Mouse (Mus musculus) left cerebral cortex, postnatal 36 days (tissue): Measurements from ENCODE around the gene Ccdc180. TPM values are rescaled to one million over a fixed set of nuclear protein-coding genes. Genes with fewer than 3 reads are reported as not detected.

Experiments
- DNase-seq, 2 experiments: peaks; one replicate each; pipeline ENCODE4 v3.0.0; 2021 to 2022; ENCODE audit warnings: low spot score in 2 of 2, mixed read lengths in 1 of 2
- intact Hi-C: fragments of 180-260 bp; cut with DNase I; formaldehyde crosslinking; loops from one replicate; pipeline ENCODE4 v1.15.1; 2025
- total RNA-seq, 2 experiments: library from RNA; stranded (reverse); gene quantifications; 2 replicates each; pipeline ENCODE4 v1.2.3; 2021

The Ccdc180 gene
- total RNA-seq: under 1 TPM; 0.12 to 0.14 TPM

DNA sequence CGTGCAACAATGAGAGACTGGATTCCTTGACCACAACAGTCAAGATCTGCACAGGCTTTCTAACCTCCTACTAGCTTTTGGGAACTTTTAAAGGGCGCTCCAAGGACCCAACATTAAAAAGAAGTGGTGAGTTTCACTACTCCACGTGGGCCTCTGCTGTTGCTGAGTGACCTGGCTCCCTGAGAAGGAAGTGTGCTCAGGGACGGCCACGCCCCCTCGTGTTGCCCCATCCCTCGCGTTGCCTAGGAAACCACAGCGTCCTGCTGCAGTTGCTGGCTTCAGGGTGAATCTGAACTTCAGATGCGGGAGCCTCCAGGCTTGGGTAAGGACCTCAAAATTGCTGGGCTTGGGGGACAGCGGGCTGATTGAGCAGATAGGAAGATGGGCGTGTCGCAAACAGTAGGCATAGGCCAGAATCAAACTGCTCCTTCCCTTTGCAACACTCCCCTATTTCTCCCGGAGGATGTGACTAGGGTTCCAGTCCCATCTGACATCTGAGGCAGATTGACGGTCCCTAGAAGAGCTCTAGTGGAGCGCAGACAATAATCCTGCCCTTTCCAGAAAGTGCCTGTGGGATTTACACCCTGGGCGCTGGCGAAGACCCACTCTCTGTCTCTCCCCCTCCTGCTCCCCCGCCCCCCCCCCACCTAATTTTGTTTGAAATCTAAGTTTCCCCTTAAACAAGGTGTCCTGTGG is at the start of gene Ccdc180:
Ccdc180 (plus strand) TSS at position 238 of the 696 bp plus-strand sequence.
- intact Hi-C loops: no loop called here
- peak in 1 of 2 experiments; percentile 17 for DNase-seq

DNA sequence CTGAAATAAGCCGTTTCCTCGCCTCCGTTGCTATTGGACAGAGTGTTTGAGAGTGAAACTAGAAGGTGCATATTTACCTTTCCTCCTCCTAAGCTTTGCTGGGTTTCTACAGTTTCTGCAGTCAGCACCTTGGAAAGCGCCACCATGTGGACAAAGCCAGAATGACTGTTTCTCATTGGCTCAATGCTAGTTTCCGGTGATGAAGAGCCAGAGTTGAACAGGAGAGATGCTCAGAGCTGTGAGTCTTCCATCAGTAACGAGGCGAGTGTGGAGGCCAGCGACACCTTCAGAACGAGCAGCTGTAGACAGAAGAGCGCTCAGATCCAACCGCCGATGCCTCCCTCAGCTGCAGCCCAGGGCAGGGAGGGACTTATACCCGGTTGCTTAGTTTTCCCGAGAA is 45.7 kb upstream of the Ccdc180 start:
- intact Hi-C loops: no loop called here
- peak in 1 of 2 experiments; percentile 34 for DNase-seq

DNA sequence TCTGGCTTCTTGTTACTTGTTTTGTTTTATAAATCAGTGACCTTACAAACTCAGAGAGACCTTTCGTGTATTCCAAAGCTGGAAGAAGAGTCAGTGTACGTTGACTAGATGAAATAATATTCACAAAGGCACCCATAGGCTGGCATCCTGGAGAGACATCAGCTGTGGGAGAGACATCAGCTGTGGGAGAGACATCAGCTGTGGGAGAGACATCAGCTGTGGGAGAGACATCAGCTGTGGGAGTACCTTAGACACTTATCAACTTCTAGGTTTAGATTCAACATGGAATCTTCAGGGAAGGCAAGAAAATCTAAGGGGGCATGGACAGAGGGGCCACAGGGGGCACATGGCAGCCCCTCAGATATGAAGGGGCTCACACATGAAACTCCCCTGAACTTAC is 43.8 kb upstream of the Ccdc180 start:
- intact Hi-C loops: no loop called here
- DNase-seq: no peak

DNA sequence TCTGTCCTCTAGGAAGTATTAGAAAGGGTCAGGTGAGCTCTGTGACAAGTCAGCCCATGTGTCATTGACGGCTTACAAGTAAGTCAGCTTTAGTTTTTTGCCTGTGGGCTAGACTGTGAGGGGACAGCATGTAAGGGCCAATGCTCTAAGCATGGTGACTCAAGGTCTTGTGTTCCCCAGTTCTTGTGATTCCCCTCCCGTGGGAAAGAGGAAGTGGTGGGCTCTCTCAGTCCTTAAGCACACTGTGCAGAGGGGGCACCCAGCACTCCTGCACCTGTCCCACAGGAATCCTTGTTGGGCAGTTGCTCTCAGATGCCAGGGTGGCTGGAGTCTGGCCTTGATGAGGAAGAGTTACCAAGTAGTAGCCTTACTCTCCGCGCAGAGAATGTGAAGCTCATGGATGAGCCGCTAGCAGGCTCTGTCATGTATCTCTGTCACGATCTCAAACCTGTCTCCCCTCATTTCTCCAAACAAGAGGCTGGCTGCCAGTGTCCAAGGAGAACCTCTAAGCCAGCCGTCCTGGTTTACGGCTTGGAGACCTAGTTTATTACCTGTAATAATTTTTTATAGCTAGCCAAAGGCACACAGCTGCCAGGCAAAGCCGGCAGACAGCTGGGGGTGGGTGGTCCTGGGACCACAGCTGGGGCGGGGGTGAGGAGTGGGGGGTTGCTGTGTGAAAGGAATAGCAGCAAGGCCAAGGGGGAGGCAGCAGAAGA is 41.8 kb upstream of the Ccdc180 start, which contains the start of gene Stra6l:
Stra6l (plus strand) TSS at position 556 of the 716 bp plus-strand sequence.
- no peak for DNase-seq
- intact Hi-C loops: no loop called here

DNA sequence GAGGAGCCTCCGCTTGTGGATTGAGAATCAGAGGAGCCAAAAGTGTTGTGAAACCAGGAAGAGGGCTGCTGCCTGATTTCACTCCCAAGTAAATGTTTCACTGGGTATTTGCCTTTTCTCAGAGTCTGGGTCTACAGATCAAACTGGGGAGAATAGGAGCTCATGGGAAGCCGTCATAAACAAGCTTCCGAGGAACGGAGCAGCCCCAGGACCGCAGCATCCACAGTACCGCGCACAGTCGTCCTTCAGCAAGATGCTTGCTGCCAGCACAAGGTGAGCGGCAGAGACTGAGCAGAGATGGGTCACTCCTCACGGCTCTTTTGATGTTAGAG is 41.3 kb upstream of the Ccdc180 start:
- intact Hi-C loops: no loop called here
- no peak for DNase-seq

DNA sequence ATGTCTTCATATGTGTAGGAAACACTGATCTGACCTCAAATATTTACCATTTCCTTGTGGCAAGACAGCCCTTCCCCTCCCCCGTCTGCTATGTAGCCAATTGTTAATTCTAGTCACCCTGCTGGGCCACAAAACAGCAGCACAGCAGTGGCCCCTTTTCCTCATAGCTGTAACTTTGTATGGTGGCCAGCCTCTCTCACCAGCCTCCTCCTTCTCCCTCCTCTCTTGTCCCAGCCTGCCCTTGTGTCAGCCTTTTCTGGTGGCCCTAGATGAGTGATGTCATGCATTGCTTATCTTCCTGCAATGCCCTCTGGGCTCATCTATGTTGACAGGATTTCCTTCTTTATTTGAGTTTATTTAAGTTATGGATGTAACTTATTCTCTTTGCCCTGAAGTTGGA is 40.7 kb upstream of the Ccdc180 start:
- DNase-seq: no peak
- intact Hi-C loops: no loop called here

DNA sequence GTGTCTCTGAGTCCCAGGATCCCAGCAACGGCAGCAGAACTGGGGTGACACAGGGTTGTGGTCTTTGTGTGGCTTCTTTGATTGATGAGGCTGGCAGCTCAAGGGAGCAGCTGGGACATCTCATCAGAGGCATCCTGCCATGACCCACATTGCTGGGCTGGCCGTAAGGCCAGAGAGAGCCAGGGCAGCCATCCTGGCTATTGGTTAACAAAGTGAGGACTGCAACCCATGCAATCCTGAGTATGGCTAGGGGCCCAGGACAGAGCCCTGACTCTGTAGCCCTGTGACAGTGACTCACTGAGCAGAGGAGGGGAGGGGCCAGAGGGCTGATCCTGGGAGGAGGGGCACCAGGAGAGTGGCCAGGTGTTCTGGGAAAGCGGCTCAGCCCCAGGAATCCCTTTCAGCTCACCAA is 38.5 kb upstream of the Ccdc180 start:
- intact Hi-C loops: no loop called here
- no peak for DNase-seq

DNA sequence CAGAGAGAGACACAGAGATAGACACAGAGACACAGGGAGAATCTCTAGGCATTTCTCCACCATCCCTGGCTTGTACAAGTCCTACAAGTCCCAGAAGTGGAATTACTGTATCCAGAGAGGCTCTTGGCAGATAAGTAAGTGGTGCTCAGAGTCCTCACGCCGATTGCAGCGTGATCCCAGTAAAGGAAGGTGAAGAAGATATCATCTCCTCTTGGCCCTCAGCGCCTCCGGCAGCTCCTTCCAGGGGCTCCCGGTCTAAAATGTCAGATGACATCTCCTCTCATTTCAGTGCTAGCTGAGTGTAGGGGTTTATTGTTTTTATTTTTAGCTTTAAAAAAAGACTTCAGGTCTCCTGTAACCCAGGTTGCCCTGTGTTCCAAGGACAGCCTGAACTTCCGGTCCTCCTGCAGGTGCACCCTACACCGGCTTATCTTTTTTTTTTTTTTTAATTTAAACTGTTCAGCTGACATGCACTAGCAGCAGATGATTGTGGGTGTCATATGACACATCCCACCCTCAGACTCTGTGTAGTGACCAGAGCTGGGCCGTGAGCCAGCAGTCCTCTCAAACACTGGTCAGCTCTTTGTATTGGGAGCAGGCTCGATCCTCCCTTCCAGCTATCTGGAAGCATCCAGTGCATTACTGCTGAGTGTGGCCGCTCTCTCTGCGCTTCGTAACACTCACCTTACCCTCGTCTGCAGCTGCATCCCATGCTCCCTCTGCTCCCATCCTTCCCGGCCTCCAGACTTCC is 36.4 kb upstream of the Ccdc180 start:
- intact Hi-C loops: no loop called here
- DNase-seq: no peak

DNA sequence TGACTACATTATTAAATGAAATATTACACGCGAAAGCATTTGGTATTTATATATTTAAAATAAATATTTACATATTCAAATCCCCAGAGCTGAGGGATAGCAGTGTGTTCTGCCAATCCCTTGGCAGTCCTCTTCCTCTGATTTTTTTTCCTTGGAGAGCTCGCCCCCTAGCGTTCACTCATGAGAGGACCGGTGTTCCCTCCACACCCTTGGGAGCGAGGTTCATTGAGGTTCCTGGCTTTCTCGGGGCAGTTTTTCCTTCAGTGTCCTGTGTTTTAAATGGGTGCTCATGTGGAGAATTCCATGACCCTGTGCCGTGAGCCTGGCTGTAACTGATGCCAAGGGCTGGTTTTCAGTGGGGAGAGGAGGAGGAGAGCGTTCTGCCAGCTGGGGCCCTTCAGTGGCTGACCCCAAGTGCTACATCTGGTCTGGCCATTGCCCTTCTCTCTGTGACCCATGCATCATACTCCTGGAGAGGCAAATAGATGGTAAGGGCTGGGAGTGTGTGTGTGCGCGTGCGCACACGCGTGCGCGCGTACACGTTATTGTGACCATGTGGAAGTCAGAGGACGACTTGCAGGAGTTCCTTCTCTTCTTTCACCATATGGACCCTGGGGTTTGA is 34.2 kb upstream of the Ccdc180 start:
- intact Hi-C loops: loop anchor here (5.0 kb wide), 2 partner anchors 34 to 439 kb away; no protein-coding TSS in a partner anchor
- peak; percentile 55 to 64 for DNase-seq

DNA sequence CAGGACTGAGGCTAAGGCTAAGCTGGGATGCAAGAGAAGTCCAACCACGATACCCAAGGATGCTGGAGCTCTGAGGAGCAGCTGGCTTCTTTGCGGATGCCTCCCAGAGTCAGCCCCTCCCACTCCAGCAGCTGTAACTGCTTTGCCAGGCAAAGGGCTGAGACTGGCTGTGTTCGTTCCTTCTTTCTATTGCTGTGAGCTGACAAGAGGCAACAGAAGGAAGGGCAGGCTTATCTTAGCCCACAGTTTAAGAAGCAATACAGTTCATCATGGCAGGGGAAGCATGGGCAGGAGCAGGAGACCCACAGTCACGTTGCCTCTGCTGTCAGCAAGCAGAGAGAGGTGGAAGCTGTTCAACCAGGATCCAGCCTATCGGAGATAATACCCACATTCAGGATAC is 28.9 kb upstream of the Ccdc180 start:
- no peak for DNase-seq
- intact Hi-C loops: no loop called here

DNA sequence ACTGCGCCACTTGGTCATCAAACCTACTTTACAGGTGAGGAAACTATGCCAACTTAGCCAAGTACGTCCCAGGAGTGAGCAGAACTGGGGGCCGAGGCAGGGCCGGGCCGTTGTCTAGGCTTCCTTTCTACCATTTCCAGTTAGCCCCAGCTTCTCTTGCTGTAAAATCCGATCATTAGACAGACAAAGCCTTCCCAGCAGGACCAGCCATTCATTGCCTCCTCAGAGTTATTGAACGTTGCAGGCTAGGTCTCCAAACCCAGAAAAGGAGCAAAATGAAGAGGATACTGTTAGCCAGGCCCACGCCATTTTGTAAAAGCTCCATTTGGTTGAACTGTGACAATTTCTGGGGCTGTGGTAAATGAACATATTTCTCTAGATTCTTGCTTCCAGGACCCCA is 22.7 kb upstream of the Ccdc180 start:
- no peak for DNase-seq
- intact Hi-C loops: no loop called here

DNA sequence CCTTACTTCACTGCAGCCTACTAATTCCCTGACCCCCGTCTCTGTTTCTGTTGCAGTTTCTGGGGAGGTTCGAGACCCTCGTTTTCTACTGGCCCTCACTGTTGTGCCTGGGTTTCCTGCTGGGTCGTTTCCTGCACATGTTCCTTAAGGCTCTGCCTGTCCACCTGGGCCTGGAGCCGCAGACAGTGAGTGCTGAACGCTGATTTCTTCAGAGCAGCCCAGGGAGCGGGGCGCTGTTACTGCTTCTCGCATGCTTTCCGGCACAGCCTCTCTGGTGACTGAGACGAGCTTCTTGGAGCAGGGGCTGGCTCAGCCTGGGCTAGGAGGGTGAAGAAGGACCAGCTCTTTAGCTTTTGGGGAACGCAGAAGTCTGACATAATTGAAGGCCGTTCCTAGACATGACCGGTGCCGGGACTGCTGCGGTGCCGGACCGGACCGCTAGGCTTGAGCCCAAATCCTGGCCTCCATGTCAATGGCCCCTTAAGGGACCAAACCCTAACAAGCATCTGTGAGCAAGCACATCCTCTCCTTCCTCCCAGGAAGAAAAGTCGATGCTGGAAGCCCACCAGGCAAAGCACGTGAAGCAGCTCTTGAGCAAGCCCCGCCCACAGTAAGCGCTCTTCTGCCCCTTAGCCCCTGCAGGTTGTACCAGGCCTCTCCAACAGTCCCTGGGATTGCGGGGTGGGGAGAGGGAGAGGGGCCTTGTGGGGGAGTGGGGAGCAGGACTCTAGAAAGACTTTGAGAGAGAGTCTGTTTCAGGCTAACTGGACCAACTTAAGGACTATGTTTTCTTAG is 20.9 kb upstream of the Ccdc180 start:
- intact Hi-C loops: no loop called here
- DNase-seq: no peak

DNA sequence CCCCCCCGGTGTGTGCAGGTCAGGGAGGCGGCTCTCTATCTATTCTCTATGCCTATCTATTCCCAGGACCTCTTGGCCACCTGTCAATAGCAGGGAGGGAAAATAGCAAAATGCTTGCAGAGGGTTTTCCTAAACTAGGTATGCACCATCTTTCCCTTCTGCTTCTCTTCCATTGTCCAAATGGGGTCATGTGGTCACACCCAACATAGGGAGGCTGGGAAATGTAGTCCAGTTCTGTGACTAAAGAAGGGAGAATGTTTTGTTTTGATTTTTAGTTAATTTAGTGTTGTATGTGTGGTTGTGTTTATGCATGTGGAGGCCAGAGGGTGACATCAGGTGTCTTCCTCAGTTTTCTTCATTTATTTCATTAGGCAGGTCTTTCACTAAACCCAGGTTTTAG is 18.0 kb upstream of the Ccdc180 start:
- intact Hi-C loops: no loop called here
- no peak for DNase-seq

DNA sequence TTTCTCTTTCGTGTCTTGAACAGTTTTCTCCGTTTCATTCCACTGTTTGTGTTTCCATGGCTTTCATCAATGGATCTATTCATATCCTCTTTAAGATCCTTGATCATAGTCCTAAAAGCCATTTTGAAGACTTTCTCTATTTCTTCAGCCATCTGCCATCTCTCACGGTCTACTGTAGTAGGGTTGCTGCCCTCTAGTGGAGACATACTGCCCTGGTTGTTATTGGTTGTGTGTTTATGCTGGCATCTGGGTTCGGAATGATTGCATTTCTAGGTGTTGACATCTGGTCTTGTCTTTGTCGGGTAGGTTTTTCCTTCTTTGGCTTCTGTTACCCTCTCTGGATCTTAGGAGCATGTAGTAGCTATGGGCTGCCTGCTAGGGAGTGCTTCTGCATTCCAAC is 11.2 kb upstream of the Ccdc180 start:
- DNase-seq: peak; percentile 13 to 14
- intact Hi-C loops: no loop called here

DNA sequence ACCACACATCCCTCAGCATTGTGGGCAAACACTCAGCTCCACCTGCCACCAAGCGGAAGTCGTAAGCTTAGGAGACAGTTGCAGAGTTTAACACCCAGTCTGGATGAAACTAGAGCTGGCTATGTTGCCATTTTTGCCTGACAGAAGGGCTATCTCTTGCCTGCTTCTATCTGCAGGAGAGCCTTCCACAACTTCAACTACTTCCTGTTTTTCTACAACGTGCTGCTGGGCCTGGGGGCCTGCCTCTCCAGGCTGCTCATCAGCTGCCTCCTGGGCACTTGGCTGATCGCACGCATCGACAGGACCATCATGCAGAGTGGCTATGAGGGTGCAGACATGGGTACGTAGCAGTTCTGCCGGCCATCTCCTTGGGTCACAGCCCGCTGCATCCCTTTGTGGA is 7.6 kb upstream of the Ccdc180 start:
- intact Hi-C loops: no loop called here
- no peak for DNase-seq

DNA sequence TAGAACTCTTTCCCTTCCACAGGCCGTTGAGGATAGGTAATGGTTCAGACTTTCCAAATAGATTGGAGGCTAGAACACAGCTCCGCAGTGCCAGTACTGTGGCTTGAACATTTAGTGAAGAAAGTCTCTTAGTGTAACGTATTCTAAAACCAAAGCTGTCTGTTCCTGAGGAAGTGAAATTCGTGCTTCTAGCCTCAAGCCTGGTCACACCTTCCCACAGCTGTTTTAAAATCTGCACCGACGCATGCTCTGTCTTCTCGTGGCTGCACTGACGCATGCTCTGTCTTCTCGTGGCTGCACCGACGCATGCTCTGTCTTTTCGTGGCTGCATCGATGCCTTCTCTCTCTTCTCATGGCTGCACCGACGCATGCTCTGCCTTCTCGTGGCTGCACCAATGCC is 6.9 kb upstream of the Ccdc180 start:
- intact Hi-C loops: no loop called here
- no peak for DNase-seq

DNA sequence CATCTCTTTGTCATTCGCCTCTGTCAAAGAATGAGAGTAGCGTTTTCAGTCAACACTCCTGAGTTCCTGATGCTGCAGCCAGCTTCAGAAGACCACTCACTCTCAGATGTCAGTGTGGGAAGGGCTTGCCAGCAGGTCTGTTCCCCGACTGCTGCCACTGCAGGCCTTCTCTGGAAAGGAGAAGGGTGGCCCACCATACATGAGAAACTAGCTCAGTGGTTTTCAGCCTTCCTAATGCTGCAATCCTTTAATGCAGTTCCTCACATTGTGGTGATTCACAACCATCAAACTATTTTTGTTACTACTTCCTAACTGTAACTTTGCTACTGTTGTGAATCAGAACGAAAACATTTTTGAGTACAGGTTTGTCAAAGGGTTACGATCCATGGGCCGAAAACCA is 616 bp upstream of the Ccdc180 start:
- intact Hi-C loops: no loop called here
- no peak for DNase-seq

DNA sequence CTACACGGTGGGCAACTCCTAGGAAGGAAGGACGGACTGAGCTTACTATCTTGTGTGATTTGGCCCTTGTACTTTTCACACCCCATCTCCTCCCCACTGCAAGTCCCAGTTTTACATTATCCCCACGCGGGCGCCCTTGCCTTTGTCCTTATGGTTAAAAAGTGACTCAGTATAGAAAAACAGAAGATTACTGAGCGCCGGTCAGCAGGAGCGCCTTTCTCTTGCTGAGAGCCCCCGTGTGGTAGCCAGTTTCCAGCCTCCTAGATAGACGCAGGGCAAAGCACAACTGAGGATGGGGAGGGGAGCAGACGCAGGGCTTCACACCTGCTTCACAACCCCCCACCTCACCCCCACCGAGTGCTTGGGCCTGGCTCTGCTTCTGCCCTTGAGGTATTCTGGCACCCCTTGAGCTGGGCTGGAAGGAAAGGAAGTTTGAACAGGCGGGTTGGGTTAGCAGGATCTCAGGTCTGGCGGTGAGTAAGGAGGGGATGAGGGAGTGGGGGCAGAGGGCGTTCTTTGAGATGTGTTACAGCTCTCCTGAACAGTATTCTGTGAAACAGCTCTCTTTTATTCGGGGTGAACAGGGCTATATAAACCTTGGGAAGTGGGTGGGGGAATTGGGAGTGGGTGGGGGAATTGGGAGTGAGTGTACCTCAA is 6.5 kb downstream of the Ccdc180 start:
- intact Hi-C loops: no loop called here
- no peak for DNase-seq

DNA sequence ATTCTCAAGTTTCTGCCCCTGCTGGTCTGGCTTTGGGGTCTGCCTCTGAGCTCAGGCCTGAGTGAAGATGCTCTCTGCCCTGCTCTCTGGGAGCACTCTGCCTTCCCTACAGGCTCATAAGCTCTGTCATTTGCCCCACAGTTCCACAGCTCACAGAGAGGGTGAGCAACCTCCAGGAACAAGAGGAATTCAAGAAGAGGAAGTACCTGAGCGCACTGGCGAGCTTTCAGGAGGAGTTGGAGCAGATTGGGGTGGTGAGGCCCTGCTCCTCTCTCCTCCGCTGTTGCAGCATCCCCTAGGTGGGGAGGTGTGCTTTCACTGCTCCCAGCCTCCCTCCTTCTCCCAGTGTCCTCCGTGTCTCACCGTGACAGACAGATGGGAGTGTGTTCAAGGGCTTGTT is 8.3 kb downstream of the Ccdc180 start:
- intact Hi-C loops: no loop called here
- no peak for DNase-seq
